Mouse (Mus musculus) left cerebral cortex, postnatal 36 days (tissue): Measurements from ENCODE around the gene Spem2. TPM values are rescaled to one million over a fixed set of nuclear protein-coding genes. Genes with fewer than 3 reads are reported as not detected.

Source experiments
- DNase-seq, 2 experiments: peaks; one replicate each; pipeline ENCODE4 v3.0.0; 2021 to 2022; ENCODE audit warnings: low spot score in 2 of 2, mixed read lengths in 1 of 2
- intact Hi-C: fragments of 180-260 bp; cut with DNase I; formaldehyde crosslinking; loops from one replicate; pipeline ENCODE4 v1.15.1; 2025
- total RNA-seq, 2 experiments: library from RNA; stranded (reverse); gene quantifications; 2 replicates each; pipeline ENCODE4 v1.2.3; 2021

Spem2 gene
- total RNA-seq, 2 experiments from 2014 or later, result not detected

- intact Hi-C loops, result loop anchor here (2.0 to 5.0 kb wide), 3 partner anchors 34 to 78 kb away; partner anchors contain the start of genes 2810408A11Rik, Neurl4 and Polr2a
- peak in 1 of 2 experiments; percentile 52 for DNase-seq
Observed at GRCm38 (mm10) chr11:69836703-69837576, 18.7 kb upstream of the Spem2 start.

GRCm38 (mm10) chr11:69835966-69836335 is 17.7 kb upstream of the Spem2 start:
- DNase-seq, result no peak
- intact Hi-C loops, result loop anchor here (2.0 to 5.0 kb wide), 3 partner anchors 33 to 77 kb away; partner anchors contain the start of genes 2810408A11Rik, Neurl4 and Polr2a

GRCm38 (mm10) chr11:69835326-69835965 is 17.2 kb upstream of the Spem2 start:
- DNase-seq, result no peak
- intact Hi-C loops, result loop anchor here (5.0 kb wide), 1 partner anchor 67 kb away; the partner anchor contains the start of genes 2810408A11Rik and Neurl4

- DNase-seq, result peak in 1 of 2 experiments; percentile 46
- intact Hi-C loops, result no loop called here
Observed at GRCm38 (mm10) chr11:69834001-69834549, 15.8 kb upstream of the Spem2 start.

GRCm38 (mm10) chr11:69833554-69833953 is 15.3 kb upstream of the Spem2 start:
- intact Hi-C loops, result no loop called here
- DNase-seq, result no peak

GRCm38 (mm10) chr11:69828832-69829231 is 10.6 kb upstream of the Spem2 start:
- intact Hi-C loops, result no loop called here
- DNase-seq, result no peak

- no peak for DNase-seq
- intact Hi-C loops, result no loop called here
Observed at GRCm38 (mm10) chr11:69823456-69823855, 5.2 kb upstream of the Spem2 start.

- intact Hi-C loops, result no loop called here
- DNase-seq, result no peak
Observed at GRCm38 (mm10) chr11:69822080-69822479, 3.8 kb upstream of the Spem2 start, which contains the start of gene Spem1. Spem1 (minus strand) TSS chr11:69822180.

GRCm38 (mm10) chr11:69818871-69819270 is 606 bp upstream of the Spem2 start:
- intact Hi-C loops, result no loop called here

GRCm38 (mm10) chr11:69816520-69816919 is 1.7 kb downstream of the Spem2 start:
- intact Hi-C loops, result no loop called here
- DNase-seq, result no peak

More at GRCm38 (mm10) chr11:69818871-69819270, 606 bp upstream of the Spem2 start:
- DNase-seq, result no peak

- intact Hi-C loops, result no loop called here
- no peak for DNase-seq
Observed at GRCm38 (mm10) chr11:69815155-69815554, 3.1 kb downstream of the Spem2 start, which contains the start of gene Gm39566. Gm39566 (minus strand) TSS chr11:69815298.

GRCm38 (mm10) chr11:69810280-69810679 is 8.0 kb downstream of the Spem2 start:
- DNase-seq, result no peak
- intact Hi-C loops, result no loop called here

- intact Hi-C loops, result no loop called here
- DNase-seq, result no peak
Observed at GRCm38 (mm10) chr11:69807641-69808040, 10.6 kb downstream of the Spem2 start.

- DNase-seq, result no peak
- intact Hi-C loops, result no loop called here
Observed at GRCm38 (mm10) chr11:69806378-69806777, 11.9 kb downstream of the Spem2 start.

GRCm38 (mm10) chr11:69804972-69805909 is 13.0 kb downstream of the Spem2 start, which contains the start of gene Tmem102:
Tmem102 (minus strand) TSS chr11:69805624.
- DNase-seq, result no peak
- intact Hi-C loops, result loop anchor here (5.0 kb wide), 1 partner anchor 72 kb away; the partner anchor contains the start of gene Tmem95

- intact Hi-C loops, result loop anchor here (5.0 kb wide), 1 partner anchor 73 kb away; the partner anchor contains the start of gene Tmem95
- DNase-seq, result no peak
Observed at GRCm38 (mm10) chr11:69804652-69804940, 13.7 kb downstream of the Spem2 start.

- intact Hi-C loops, result loop anchor here (1.0 to 5.0 kb wide), 3 partner anchors 33 to 73 kb away; partner anchors contain the start of genes Nlgn2 and Tmem95
- peak; percentile 71 for DNase-seq
Observed at GRCm38 (mm10) chr11:69803786-69804651, 14.2 kb downstream of the Spem2 start.

GRCm38 (mm10) chr11:69803328-69803727 is 14.9 kb downstream of the Spem2 start:
- intact Hi-C loops, result loop anchor here (1.0 to 5.0 kb wide), 3 partner anchors 33 to 74 kb away; partner anchors contain the start of genes Nlgn2 and Tmem95
- DNase-seq, result no peak
